In the genomic region with DNA sequence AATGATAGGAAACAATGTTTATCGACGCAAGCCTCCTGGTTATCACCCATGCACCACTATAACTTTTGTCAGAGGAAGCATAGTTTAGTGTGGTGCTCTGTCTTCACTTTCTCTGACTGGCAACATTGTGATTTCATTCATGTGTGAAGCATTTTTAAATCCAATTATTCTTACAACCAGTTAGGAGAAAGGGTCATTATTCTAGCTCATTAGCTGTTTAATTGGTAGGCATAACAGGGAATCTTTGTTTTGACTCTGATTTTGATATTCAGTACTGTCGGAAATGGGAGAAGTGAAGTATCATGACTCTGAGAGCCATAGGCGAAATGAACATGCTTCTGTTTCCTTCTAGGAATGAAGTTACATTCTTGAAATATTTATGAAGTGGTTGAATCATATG, we compare ENCODE assay signal across 28 mouse cellular contexts.
"Had no signal": no experiment of that assay in that cellular context is flagged by ENCODE, and none has a peak within 500 bp of the region (broad histone marks: within the 10 kb centered on the region; RNA-seq: fewer than 3 reads in every experiment).

No protein-coding gene starts in this region.

- H3K4me1 ChIP-seq: embryonic facial prominence, embryonic 10.5 days; embryonic facial prominence, embryonic 12.5 days; embryonic facial prominence, embryonic 13.5 days; embryonic facial prominence, embryonic 15.5 days; forebrain, embryonic 10.5 days; forebrain, embryonic 12.5 days; forebrain, embryonic 13.5 days; forebrain, embryonic 15.5 days had no signal

- DNase-seq: cerebellum, adult 8-10 months; cerebellum, adult 9-10 months; cerebellum, adult 9-11 months; cerebellum, postnatal 10 days; cerebellum, postnatal 14 days; cerebellum, postnatal 25 days; cerebellum, postnatal 36 days; embryo, embryonic 11 days; forebrain, postnatal 0 days; gastrocnemius, adult 2 months; gastrocnemius, postnatal 10 days; gastrocnemius, postnatal 14 days; gastrocnemius, postnatal 25 days; gastrocnemius, postnatal 36 days; heart, adult 11 months; heart, adult 18-20 months; heart, adult 2 months had no signal

- ATAC-seq: forebrain, embryonic 13.5 days; forebrain, embryonic 14.5 days; forebrain, embryonic 15.5 days; forebrain, embryonic 16.5 days; forebrain, postnatal 0 days had no signal

- H3K4me3 ChIP-seq: embryonic facial prominence, embryonic 10.5 days; embryonic facial prominence, embryonic 12.5 days; embryonic facial prominence, embryonic 13.5 days; embryonic facial prominence, embryonic 15.5 days; erythroblast, embryonic 14.5 days; forebrain, embryonic 10.5 days; forebrain, embryonic 12.5 days; forebrain, embryonic 13.5 days; forebrain, embryonic 15.5 days; gastrocnemius, adult 2 months; heart, adult 2 months had no signal
